Mouse (Mus musculus): ENCODE data around the gene Fdps. TPM values are rescaled to one million over a fixed set of nuclear protein-coding genes. Genes with fewer than 3 reads are reported as not detected.

Gene Fdps
- polyA plus RNA-seq, 1 experiment from 2014 or later = 625 TPM

DNA sequence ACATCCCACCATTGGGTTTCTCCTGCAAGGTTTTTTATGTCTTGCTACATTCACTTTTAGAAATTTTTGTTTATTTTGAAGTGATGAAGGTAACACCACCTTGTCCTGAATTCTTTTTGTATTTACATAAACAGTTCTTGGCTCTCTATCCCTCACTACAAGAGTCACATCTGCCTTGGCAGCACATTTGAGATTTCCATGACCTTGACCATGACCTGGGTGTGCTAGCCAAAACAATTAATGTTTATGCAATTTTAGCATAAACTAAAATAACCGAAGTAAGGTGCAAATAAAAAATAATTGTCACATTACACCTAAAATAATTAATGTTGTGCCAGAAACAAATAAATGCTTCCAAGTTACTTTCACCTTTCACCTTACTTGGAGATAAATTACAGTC is 6.4 kb upstream of the Fdps start:
- WGBS = 56% methylated on average over 1 of the region's 1 CpGs
- no peak overlapping the region for H3K4me3 ChIP-seq (ENCODE audit: low read length)
- H3K27me3 ChIP-seq (replicated peaks; ENCODE audit: control insufficient read depth, insufficient read depth, low read length) = no peaks in the 10 kb centered on the region
- no peaks in the 10 kb centered on the region for H3K9me3 ChIP-seq (ENCODE audit: control insufficient read depth, low read length)
- H3K4me1 ChIP-seq (ENCODE audit: control insufficient read depth, insufficient read depth, low read length) = 0 out of 2 replicates have a peak, but pooled peaks cover 2% of the 10 kb centered on the region
- no peak overlapping the region for H3K27ac ChIP-seq (ENCODE audit: low read length)
- H3K9ac ChIP-seq (ENCODE audit: low read depth, low read length) = no peak overlapping the region
- no peak overlapping the region for H3K4me2 ChIP-seq (ENCODE audit: low read depth, low read length)
- ATAC-seq = no peak
- no peaks in the 10 kb centered on the region for H3K36me3 ChIP-seq (ENCODE audit: control insufficient read depth, insufficient read depth, low read length)

DNA sequence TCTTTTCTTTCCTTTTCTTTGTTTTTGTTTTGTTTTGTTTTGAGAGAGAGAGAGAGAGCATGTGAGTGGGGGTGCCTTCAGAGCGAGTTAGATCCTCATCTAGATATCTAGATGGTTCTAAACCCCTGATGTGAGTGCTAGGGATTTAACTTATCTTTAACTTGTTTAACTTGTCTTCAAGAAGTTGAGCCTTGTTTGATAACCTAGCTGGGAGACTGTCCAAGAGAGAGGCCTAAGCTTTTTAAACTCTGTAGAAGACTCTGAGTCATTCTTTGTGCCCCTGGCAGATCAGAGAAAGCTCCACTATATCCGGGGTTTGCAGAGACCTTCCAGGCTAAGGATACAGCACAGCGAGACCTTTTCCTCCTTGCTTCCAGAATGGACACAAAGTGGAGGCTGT is 5.8 kb upstream of the Fdps start:
- Histone ChIP-seq H3K9ac (ENCODE audit: low read depth, low read length) (no peak overlapping the region), H3K27me3 (replicated peaks; ENCODE audit: control insufficient read depth, insufficient read depth, low read length) (no peaks in the 10 kb centered on the region), H3K4me1 (ENCODE audit: control insufficient read depth, insufficient read depth, low read length) (0 out of 2 replicates have a peak, but pooled peaks cover 6% of the 10 kb centered on the region), H3K27ac (ENCODE audit: low read length) (0 out of 2 replicates have a peak overlapping the region, but pooled peaks have one; percentile 16), H3K4me2 (ENCODE audit: low read depth, low read length) (no peak overlapping the region), H3K9me3 (ENCODE audit: control insufficient read depth, low read length) (no peaks in the 10 kb centered on the region), H3K4me3 (ENCODE audit: low read length) (no peak overlapping the region), H3K36me3 (ENCODE audit: control insufficient read depth, insufficient read depth, low read length) (no peaks in the 10 kb centered on the region)
- no peak for ATAC-seq
- WGBS = 47% methylated on average over 3 of the region's 3 CpGs

DNA sequence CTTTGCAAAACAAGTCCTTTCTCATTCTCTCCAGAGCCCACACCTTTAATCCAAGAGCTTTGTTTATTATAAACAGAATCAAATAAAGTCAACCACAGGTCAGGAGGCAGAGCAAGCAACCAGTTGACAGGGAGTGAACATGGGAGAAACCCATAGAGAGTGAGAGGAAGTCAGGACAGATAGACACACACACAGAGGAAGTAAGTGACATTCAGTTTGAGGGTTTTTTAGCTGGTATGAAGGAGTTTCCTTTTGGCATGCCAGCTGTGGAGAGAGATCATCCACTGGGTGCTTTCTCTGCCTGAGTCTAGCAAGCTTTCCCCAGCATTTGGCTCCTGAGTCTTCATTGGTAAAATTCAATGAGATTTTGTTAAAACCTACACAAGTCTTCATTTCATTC is 5.1 kb upstream of the Fdps start:
- no peak for ATAC-seq
- H3K4me2 ChIP-seq (ENCODE audit: low read depth, low read length) = no peak overlapping the region
- no peak overlapping the region for H3K4me3 ChIP-seq (ENCODE audit: low read length)
- no peaks in the 10 kb centered on the region for H3K27me3 ChIP-seq (replicated peaks; ENCODE audit: control insufficient read depth, insufficient read depth, low read length)
- H3K36me3 ChIP-seq (ENCODE audit: control insufficient read depth, insufficient read depth, low read length) = no peaks in the 10 kb centered on the region
- no peak overlapping the region for H3K27ac ChIP-seq (ENCODE audit: low read length)
- no peak overlapping the region for H3K9ac ChIP-seq (ENCODE audit: low read depth, low read length)
- no peaks in the 10 kb centered on the region for H3K9me3 ChIP-seq (ENCODE audit: control insufficient read depth, low read length)
- 0 out of 2 replicates have a peak, but pooled peaks cover 6% of the 10 kb centered on the region for H3K4me1 ChIP-seq (ENCODE audit: control insufficient read depth, insufficient read depth, low read length)

DNA sequence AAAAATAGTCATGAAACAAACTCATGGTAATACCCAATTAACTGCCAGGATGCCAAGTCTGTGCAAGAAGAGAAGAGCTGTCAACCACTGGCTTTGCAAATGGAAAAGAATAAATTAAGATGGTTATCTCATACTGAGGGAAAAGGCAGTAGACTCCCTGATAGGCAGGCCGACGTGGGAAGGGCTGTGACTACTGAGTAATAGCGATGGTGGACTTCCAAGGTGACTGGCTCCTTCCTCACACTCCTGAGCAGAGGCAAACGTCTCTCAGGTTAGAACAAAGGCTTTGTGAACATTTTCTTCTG is 1.5 kb upstream of the Fdps start:
- Histone ChIP-seq H3K4me3 (ENCODE audit: low read length) (no peak overlapping the region), H3K36me3 (ENCODE audit: control insufficient read depth, insufficient read depth, low read length) (peaks cover 9% of the 10 kb centered on the region; the same call in 1 of the 2 replicates), H3K4me2 (ENCODE audit: low read depth, low read length) (no peak overlapping the region), H3K4me1 (ENCODE audit: control insufficient read depth, insufficient read depth, low read length) (peaks cover 30% of the 10 kb centered on the region), H3K9ac (ENCODE audit: low read depth, low read length) (no peak overlapping the region), H3K27ac (ENCODE audit: low read length) (peak overlapping the region; percentile 85), H3K9me3 (ENCODE audit: control insufficient read depth, low read length) (no peaks in the 10 kb centered on the region), H3K27me3 (replicated peaks; ENCODE audit: control insufficient read depth, insufficient read depth, low read length) (no peaks in the 10 kb centered on the region)
- WGBS = 58% methylated on average over 4 of the region's 4 CpGs
- ATAC-seq = no peak

DNA sequence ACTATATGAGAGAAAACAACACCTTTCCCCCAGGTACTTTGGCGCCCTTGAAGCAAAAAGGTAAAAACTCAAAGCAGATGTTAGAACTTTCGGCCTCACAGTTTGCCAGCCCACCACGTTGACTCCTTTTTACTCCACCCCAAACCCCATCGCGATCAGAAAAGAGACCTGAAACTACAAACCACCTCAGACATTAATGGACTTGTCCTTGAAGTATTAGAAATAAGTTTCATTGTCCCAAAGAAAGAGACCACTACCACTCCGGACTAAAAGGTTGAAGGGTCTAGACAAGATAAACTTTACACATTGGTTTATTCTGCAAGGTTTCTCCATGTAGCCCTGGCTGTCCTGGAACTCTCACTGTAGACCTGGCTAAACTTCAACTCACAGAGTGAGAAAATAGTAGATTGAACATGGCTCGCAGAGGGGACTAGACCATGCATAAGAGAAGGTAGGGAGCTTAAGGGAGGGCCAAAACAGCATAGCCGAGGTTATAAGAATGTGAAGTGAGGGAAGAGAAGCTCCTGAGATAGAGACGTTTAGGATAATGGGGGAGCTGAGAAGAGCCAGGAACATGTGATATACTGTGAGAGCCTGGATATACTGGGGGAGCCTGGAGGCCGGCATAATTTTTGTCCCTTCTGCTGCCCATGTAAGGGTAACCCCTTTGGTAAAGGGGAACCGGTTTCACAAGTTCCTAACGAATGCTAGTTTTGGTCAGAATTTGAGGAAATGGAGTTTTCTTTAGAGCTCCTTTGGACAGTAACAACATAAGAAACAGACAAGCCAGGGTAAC is 934 bp upstream of the Fdps start:
- WGBS = 55% methylated on average over 12 of the region's 12 CpGs
- no peak for ATAC-seq
- Histone ChIP-seq H3K27ac (ENCODE audit: low read length) (peak overlapping the region; percentile 85), H3K4me2 (ENCODE audit: low read depth, low read length) (peak overlapping the region; percentile 56), H3K36me3 (ENCODE audit: control insufficient read depth, insufficient read depth, low read length) (peaks cover 13% of the 10 kb centered on the region), H3K27me3 (replicated peaks; ENCODE audit: control insufficient read depth, insufficient read depth, low read length) (no peaks in the 10 kb centered on the region), H3K4me1 (ENCODE audit: control insufficient read depth, insufficient read depth, low read length) (peaks cover 30% of the 10 kb centered on the region), H3K9me3 (ENCODE audit: control insufficient read depth, low read length) (no peaks in the 10 kb centered on the region), H3K9ac (ENCODE audit: low read depth, low read length) (no peak overlapping the region; the same call in 1 of the 2 replicates), H3K4me3 (ENCODE audit: low read length) (peak overlapping the region; percentile 81)

DNA sequence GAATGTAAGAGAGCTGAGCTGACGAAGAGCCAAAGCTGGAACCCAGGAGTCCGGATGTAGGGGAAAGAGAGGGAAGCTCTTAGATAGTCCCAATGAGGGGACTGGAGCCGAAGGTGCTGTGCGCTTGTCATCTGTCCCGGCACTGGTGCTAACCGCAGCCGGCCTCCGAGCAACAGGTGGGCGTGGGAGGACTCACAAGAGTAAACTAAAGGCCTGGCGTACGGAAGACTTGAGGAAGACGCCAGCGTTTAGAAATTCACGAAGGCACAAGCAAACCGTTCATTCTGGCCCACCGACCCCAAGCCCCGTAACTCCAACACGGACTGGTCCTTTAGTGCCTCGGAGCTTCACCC is 324 bp downstream of the Fdps start:
- Histone ChIP-seq H3K27ac (ENCODE audit: low read length) (peak overlapping the region; percentile 76), H3K4me1 (ENCODE audit: control insufficient read depth, insufficient read depth, low read length) (peaks cover 30% of the 10 kb centered on the region), H3K36me3 (ENCODE audit: control insufficient read depth, insufficient read depth, low read length) (peaks cover 19% of the 10 kb centered on the region), H3K9ac (ENCODE audit: low read depth, low read length) (peak overlapping the region; percentile 79), H3K9me3 (ENCODE audit: control insufficient read depth, low read length) (no peaks in the 10 kb centered on the region), H3K4me3 (ENCODE audit: low read length) (peak overlapping the region; percentile 81), H3K4me2 (ENCODE audit: low read depth, low read length) (peak overlapping the region; percentile 95), H3K27me3 (replicated peaks; ENCODE audit: control insufficient read depth, insufficient read depth, low read length) (no peaks in the 10 kb centered on the region)
- peak; percentile 44 for ATAC-seq
- 0% methylated on average over 19 of the region's 19 CpGs for WGBS

DNA sequence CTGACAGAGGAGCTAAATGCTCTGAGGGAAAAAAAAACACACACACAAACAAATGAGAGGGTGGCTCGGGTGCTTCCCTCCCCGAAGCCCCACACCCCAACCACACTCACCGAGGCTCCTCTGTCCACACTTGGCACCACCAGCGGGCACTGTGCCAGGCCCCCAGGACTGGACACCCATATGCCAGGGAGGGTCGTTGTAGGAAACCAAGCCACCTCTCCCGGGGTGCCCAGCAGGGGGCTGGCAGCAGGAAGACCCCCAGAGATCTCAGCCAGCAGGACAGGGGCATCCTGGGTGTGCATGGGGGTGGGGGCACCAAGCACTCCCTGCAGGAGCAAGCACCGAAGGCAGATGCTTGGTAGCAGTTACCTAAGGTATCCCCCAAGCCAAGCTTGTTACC is 948 bp downstream of the Fdps start, which contains the start of gene Gm43738:
Gm43738 (minus strand) TSS at position 289 of the 400 bp plus-strand sequence.
- Histone ChIP-seq H3K9ac (ENCODE audit: low read depth, low read length) (peak within 1 kb of the TSS; percentile 79), H3K9me3 (ENCODE audit: control insufficient read depth, low read length) (no peaks in the 10 kb centered on the region), H3K4me1 (ENCODE audit: control insufficient read depth, insufficient read depth, low read length) (peaks cover 30% of the 10 kb centered on the region), H3K36me3 (ENCODE audit: control insufficient read depth, insufficient read depth, low read length) (peaks cover 23% of the 10 kb centered on the region), H3K27ac (ENCODE audit: low read length) (peak within 1 kb of the TSS; percentile 76), H3K4me3 (ENCODE audit: low read length) (peak within 1 kb of the TSS; percentile 81), H3K27me3 (replicated peaks; ENCODE audit: control insufficient read depth, insufficient read depth, low read length) (no peaks in the 10 kb centered on the region), H3K4me2 (ENCODE audit: low read depth, low read length) (peak within 1 kb of the TSS; percentile 95)
- WGBS = 29% methylated on average over 7 of the region's 7 CpGs
- no peak for ATAC-seq

DNA sequence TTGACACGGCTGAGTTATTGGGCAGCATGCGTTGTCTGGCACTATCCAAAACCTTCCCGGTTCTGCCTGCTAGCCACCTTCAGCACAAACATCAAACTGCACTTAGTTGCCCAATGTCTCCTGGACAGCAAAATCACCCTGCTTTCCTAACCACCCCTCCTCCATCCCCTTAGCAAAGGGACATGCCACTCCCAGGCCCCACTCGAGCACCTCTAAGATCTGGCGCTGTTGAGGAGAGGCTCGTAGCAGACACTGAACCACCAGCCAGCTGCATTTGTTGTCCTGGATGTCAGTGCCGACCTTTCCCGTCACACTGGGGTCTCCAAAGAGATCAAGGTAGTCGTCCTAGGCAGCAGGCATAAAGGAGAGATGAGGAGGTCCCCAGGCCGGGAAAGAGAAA is 7.7 kb downstream of the Fdps start:
- H3K4me2 ChIP-seq (ENCODE audit: low read depth, low read length) = no peak overlapping the region
- 82% methylated on average over 10 of the region's 10 CpGs for WGBS
- no peak for ATAC-seq
- H3K36me3 ChIP-seq (ENCODE audit: control insufficient read depth, insufficient read depth, low read length) = peaks cover 19% of the 10 kb centered on the region
- H3K9ac ChIP-seq (ENCODE audit: low read depth, low read length) = no peak overlapping the region
- H3K9me3 ChIP-seq (ENCODE audit: control insufficient read depth, low read length) = no peaks in the 10 kb centered on the region
- H3K27me3 ChIP-seq (replicated peaks; ENCODE audit: control insufficient read depth, insufficient read depth, low read length) = no peaks in the 10 kb centered on the region
- no peak overlapping the region for H3K27ac ChIP-seq (ENCODE audit: low read length)
- H3K4me1 ChIP-seq (ENCODE audit: control insufficient read depth, insufficient read depth, low read length) = peaks cover 27% of the 10 kb centered on the region
- no peak overlapping the region for H3K4me3 ChIP-seq (ENCODE audit: low read length)

DNA sequence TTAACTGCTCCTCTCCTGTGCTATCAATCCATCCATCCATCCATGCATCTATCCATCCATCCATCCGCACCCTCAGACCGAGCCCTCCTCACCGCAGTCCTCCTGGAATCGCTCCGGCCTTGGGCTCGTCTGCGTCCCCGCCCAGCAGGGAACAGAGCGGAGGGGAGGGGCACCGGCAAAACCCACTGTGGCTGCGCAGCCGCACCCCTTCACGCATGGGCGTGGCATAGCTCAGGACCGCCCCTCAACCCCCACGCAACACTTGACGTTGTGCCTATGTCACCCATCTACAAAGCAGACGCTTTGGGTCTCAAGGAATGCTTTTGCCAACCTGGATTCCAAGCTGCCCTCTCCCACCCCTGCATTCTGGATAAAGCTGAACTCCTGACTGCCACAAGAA is 8.6 kb downstream of the Fdps start, which contains the start of gene Rusc1:
Rusc1 (minus strand) TSS at position 137 of the 400 bp plus-strand sequence.
- peak within 1 kb of the TSS; percentile 85 for H3K9ac ChIP-seq (ENCODE audit: low read depth, low read length)
- no peak within 1 kb of the TSS for H3K27ac ChIP-seq (ENCODE audit: low read length)
- H3K9me3 ChIP-seq (ENCODE audit: control insufficient read depth, low read length) = no peaks in the 10 kb centered on the region
- H3K4me3 ChIP-seq (ENCODE audit: low read length) = peak within 1 kb of the TSS; percentile 74
- no peaks in the 10 kb centered on the region for H3K27me3 ChIP-seq (replicated peaks; ENCODE audit: control insufficient read depth, insufficient read depth, low read length)
- ATAC-seq = peak; percentile 30
- 1% methylated on average over 18 of the region's 18 CpGs for whole genome bisulfite sequencing
- peaks cover 16% of the 10 kb centered on the region for H3K36me3 ChIP-seq (ENCODE audit: control insufficient read depth, insufficient read depth, low read length)
- peaks cover 27% of the 10 kb centered on the region for H3K4me1 ChIP-seq (ENCODE audit: control insufficient read depth, insufficient read depth, low read length)
- peak within 1 kb of the TSS; percentile 100 for H3K4me2 ChIP-seq (ENCODE audit: low read depth, low read length)

Data from intestine, embryonic 16.5 days (tissue).